In the genomic region with DNA sequence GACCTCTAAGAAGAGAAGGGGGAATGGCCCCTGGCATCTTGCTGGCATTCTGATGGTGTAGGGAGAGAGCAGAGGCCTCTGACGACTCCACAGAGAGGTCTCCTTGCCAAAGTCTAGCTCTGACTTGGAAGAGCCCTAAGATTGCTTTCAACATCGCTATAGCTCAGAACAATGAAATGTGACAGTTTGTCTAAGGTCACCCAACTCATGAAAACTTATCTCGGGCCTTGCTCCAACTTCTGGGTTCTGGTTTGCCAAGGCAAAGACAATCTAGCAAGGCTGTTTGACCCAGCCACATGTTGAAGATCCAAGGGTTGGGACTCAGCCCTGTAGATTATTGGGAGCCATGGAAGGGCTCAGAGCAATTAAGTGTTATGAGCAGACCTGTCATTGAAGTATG, we compare ENCODE assay signal across 12 mouse cellular contexts. TPM values are rescaled to one million over a fixed set of nuclear protein-coding genes. Genes with fewer than 3 reads are reported as not detected.
DNase-seq lines count a peak whose midpoint lies in the region; ATAC-seq and TF ChIP-seq lines count a peak whose summit lies in the region.
"Had no signal": no experiment of that assay in that cellular context is flagged by ENCODE, and none has a peak within 500 bp of the region (broad histone marks: within the 10 kb centered on the region; RNA-seq: fewer than 3 reads in every experiment).

No protein-coding gene starts in this region.

- no peak overlapping the region for H3K9ac ChIP-seq in forebrain, embryonic 16.5 days (replicated peaks; ENCODE audit: low read depth, low read length)
- no peak overlapping the region for H3K9ac ChIP-seq in intestine, embryonic 15.5 days
- H3K9ac ChIP-seq in intestine, embryonic 16.5 days (ENCODE audit: low read depth, low read length) = no peak overlapping the region
- H3K9ac ChIP-seq in midbrain, embryonic 12.5 days (replicated peaks) = no peak overlapping the region; the same call in 1 of the 2 replicates
- no peak overlapping the region for H3K9ac ChIP-seq in midbrain, postnatal 0 days (replicated peaks; ENCODE audit: low read length, poor library complexity, severe bottlenecking)
- H3K9ac ChIP-seq: liver, embryonic 12.5 days had no signal

- no peaks in the 10 kb centered on the region for H3K9me3 ChIP-seq in forebrain, embryonic 10.5 days
- no peaks in the 10 kb centered on the region for H3K9me3 ChIP-seq in forebrain, embryonic 16.5 days (ENCODE audit: control insufficient read depth, low read length)
- H3K9me3 ChIP-seq in intestine, embryonic 15.5 days = no peaks in the 10 kb centered on the region
- no peaks in the 10 kb centered on the region for H3K9me3 ChIP-seq in intestine, embryonic 16.5 days (ENCODE audit: control insufficient read depth, low read length)
- no peaks in the 10 kb centered on the region for H3K9me3 ChIP-seq in midbrain, embryonic 12.5 days
- no peaks in the 10 kb centered on the region for H3K9me3 ChIP-seq in midbrain, postnatal 0 days (ENCODE audit: low read length)
- H3K9me3 ChIP-seq: liver, embryonic 12.5 days had no signal

- peak overlapping the region; percentile 66 for H3K4me3 ChIP-seq in forebrain, embryonic 10.5 days
- H3K4me3 ChIP-seq in forebrain, embryonic 16.5 days (replicated peaks; ENCODE audit: low read length) = no peak overlapping the region
- no peak overlapping the region for H3K4me3 ChIP-seq in intestine, embryonic 15.5 days (replicated peaks)
- no peak overlapping the region for H3K4me3 ChIP-seq in intestine, embryonic 16.5 days (ENCODE audit: low read length)
- H3K4me3 ChIP-seq in midbrain, embryonic 12.5 days = peak overlapping the region; percentile 69; the same call in 1 of the 2 replicates
- no peak overlapping the region for H3K4me3 ChIP-seq in midbrain, postnatal 0 days (ENCODE audit: low read depth, low read length)
- H3K4me3 ChIP-seq in myocyte = peak overlapping the region; percentile 91
- H3K4me3 ChIP-seq: liver, embryonic 12.5 days had no signal

- no peak for TF ChIP-seq POLR2A in myocyte (IDR thresholded peaks at IDR 0.05; ENCODE audit: insufficient read length, low read depth)

- H3K4me1 ChIP-seq in forebrain, embryonic 10.5 days = peaks cover 70% of the 10 kb centered on the region
- H3K4me1 ChIP-seq in forebrain, embryonic 16.5 days (replicated peaks; ENCODE audit: control insufficient read depth, insufficient read depth, low read length) = peaks cover 28% of the 10 kb centered on the region
- H3K4me1 ChIP-seq in intestine, embryonic 15.5 days (replicated peaks) = peaks cover 25% of the 10 kb centered on the region
- H3K4me1 ChIP-seq in intestine, embryonic 16.5 days (ENCODE audit: control insufficient read depth, insufficient read depth, low read length) = peaks cover 21% of the 10 kb centered on the region
- H3K4me1 ChIP-seq in midbrain, embryonic 12.5 days = peaks cover 46% of the 10 kb centered on the region
- peaks cover 15% of the 10 kb centered on the region; the same call in 1 of the 2 replicates for H3K4me1 ChIP-seq in midbrain, postnatal 0 days (ENCODE audit: insufficient read depth, low read length)

- 93% methylated on average over 3 of the region's 3 CpGs for WGBS in forebrain, embryonic 10.5 days
- 81% methylated on average over 3 of the region's 3 CpGs for WGBS in forebrain, embryonic 16.5 days
- 81% methylated on average over 3 of the region's 3 CpGs for WGBS in intestine, embryonic 15.5 days
- 80% methylated on average over 3 of the region's 3 CpGs for WGBS in intestine, embryonic 16.5 days
- WGBS in midbrain, embryonic 12.5 days = 88% methylated on average over 3 of the region's 3 CpGs
- 81% methylated on average over 3 of the region's 3 CpGs for WGBS in midbrain, postnatal 0 days

- H3K4me2 ChIP-seq in forebrain, embryonic 16.5 days (ENCODE audit: low read length) = no peak overlapping the region
- peak overlapping the region; percentile 91 for H3K4me2 ChIP-seq in intestine, embryonic 15.5 days (replicated peaks)
- H3K4me2 ChIP-seq in intestine, embryonic 16.5 days (ENCODE audit: low read depth, low read length) = no peak overlapping the region
- H3K4me2 ChIP-seq in midbrain, embryonic 12.5 days (replicated peaks) = peak overlapping the region; percentile 79
- no peak overlapping the region for H3K4me2 ChIP-seq in midbrain, postnatal 0 days (ENCODE audit: low read depth, low read length, poor library complexity, severe bottlenecking)
- H3K4me2 ChIP-seq in myocyte (ENCODE audit: low read depth) = peak overlapping the region; percentile 89

- no peak for TF ChIP-seq CTCF in midbrain, postnatal 0 days (IDR thresholded peaks at IDR 0.05)

- peaks cover 14% of the 10 kb centered on the region for H3K27me3 ChIP-seq in forebrain, embryonic 10.5 days (ENCODE audit: poor library complexity, severe bottlenecking)
- 0 out of 2 replicates have a peak, but pooled peaks cover under 1% of the 10 kb centered on the region for H3K27me3 ChIP-seq in forebrain, embryonic 16.5 days (replicated peaks; ENCODE audit: control insufficient read depth, insufficient read depth, low read length)
- H3K27me3 ChIP-seq in intestine, embryonic 15.5 days (replicated peaks) = 0 out of 2 replicates have a peak, but pooled peaks cover 5% of the 10 kb centered on the region
- H3K27me3 ChIP-seq in intestine, embryonic 16.5 days (replicated peaks; ENCODE audit: control insufficient read depth, insufficient read depth, low read length) = no peaks in the 10 kb centered on the region
- H3K27me3 ChIP-seq in midbrain, embryonic 12.5 days = peaks cover 9% of the 10 kb centered on the region
- H3K27me3 ChIP-seq in midbrain, postnatal 0 days (ENCODE audit: insufficient read depth, low read length) = no peaks in the 10 kb centered on the region
- H3K27me3 ChIP-seq in myocyte (ENCODE audit: control insufficient read depth, insufficient read depth, insufficient read length) = no peaks in the 10 kb centered on the region

- H3K79me2 ChIP-seq in myocyte (ENCODE audit: control insufficient read depth, insufficient read depth) = peaks cover 26% of the 10 kb centered on the region

- ATAC-seq in forebrain, embryonic 16.5 days = no peak
- ATAC-seq in intestine, embryonic 15.5 days = no peak
- ATAC-seq in intestine, embryonic 16.5 days = no peak
- ATAC-seq in midbrain, embryonic 12.5 days (ENCODE audit: low FRiP score, low read depth) = no peak
- no peak for ATAC-seq in midbrain, postnatal 0 days (ENCODE audit: low FRiP score)
- ATAC-seq: liver, embryonic 12.5 days had no signal

- no peak overlapping the region for H3ac ChIP-seq in myocyte (ENCODE audit: control insufficient read depth, insufficient read length)

- no peak for DNase-seq in forebrain, embryonic 10.5 days (ENCODE audit: extremely low spot score, low spot score)
- no peak for DNase-seq in midbrain, postnatal 0 days (ENCODE audit: low spot score)
- DNase-seq in testis, postnatal 10 days (ENCODE audit: low spot score) = no peak
- DNase-seq: gastrocnemius, postnatal 14 days; kidney, adult 2 months had no signal

- no peak overlapping the region for H3K27ac ChIP-seq in forebrain, embryonic 10.5 days
- H3K27ac ChIP-seq in forebrain, embryonic 16.5 days (ENCODE audit: low read length) = no peak overlapping the region
- no peak overlapping the region for H3K27ac ChIP-seq in intestine, embryonic 15.5 days
- no peak overlapping the region for H3K27ac ChIP-seq in intestine, embryonic 16.5 days (ENCODE audit: low read length)
- no peak overlapping the region for H3K27ac ChIP-seq in midbrain, embryonic 12.5 days (replicated peaks)
- H3K27ac ChIP-seq in midbrain, postnatal 0 days (ENCODE audit: low read depth, low read length) = no peak overlapping the region
- H3K27ac ChIP-seq: liver, embryonic 12.5 days had no signal

- H3K36me3 ChIP-seq in forebrain, embryonic 10.5 days (replicated peaks) = peaks cover 52% of the 10 kb centered on the region
- no peaks in the 10 kb centered on the region for H3K36me3 ChIP-seq in forebrain, embryonic 16.5 days (ENCODE audit: control insufficient read depth, insufficient read depth)
- H3K36me3 ChIP-seq in intestine, embryonic 15.5 days = peaks cover 13% of the 10 kb centered on the region; the same call in 1 of the 2 replicates
- H3K36me3 ChIP-seq in intestine, embryonic 16.5 days (ENCODE audit: control insufficient read depth, insufficient read depth, low read length) = no peaks in the 10 kb centered on the region
- H3K36me3 ChIP-seq in midbrain, embryonic 12.5 days = peaks cover 39% of the 10 kb centered on the region
- H3K36me3 ChIP-seq in midbrain, postnatal 0 days (ENCODE audit: insufficient read depth, low read length) = 0 out of 2 replicates have a peak, but pooled peaks cover 3% of the 10 kb centered on the region
- peaks cover 19% of the 10 kb centered on the region for H3K36me3 ChIP-seq in myocyte (ENCODE audit: control insufficient read depth, insufficient read depth)

TF ChIP-seq in myocyte, 11 proteins besides CTCF, POLR2A, EP300 and RAD21 (continues in another document):
- TF ChIP-seq SRF (IDR thresholded peaks at IDR 0.05; ENCODE audit: control insufficient read depth, insufficient read length, low read depth) (no peak), E2F4 (IDR thresholded peaks at IDR 0.05; ENCODE audit: insufficient read depth) (no peak), REST (IDR thresholded peaks at IDR 0.05; ENCODE audit: insufficient read depth, insufficient read length) (no peak), TCF3 (IDR thresholded peaks at IDR 0.05; ENCODE audit: insufficient read length, low read depth) (no peak)

RNA-seq across cellular contexts. Expression of a gene that starts 2.4 kb away (rescaled TPM):
- 265 and 279 TPM in 2 replicates for polyA plus RNA-seq in forebrain, embryonic 10.5 days (2016; fragmentation: Nextera tagmentation; extraction: Ambion mirVana)
- polyA plus RNA-seq in forebrain, embryonic 16.5 days (2015; fragmentation: Nextera tagmentation; extraction: Ambion mirVana) = 64.1 and 80.3 TPM in 2 replicates
- polyA plus RNA-seq in intestine, embryonic 15.5 days (2015; fragmentation: Nextera tagmentation; extraction: Ambion mirVana) = 75.4 and 81.8 TPM in 2 replicates
- polyA plus RNA-seq in intestine, embryonic 16.5 days (2015; fragmentation: Nextera tagmentation; extraction: Ambion mirVana) = 61.4 and 76.9 TPM in 2 replicates
- polyA plus RNA-seq in midbrain, embryonic 12.5 days (2016; fragmentation: Nextera tagmentation; extraction: Ambion mirVana) = 158 and 166 TPM in 2 replicates
- total RNA-seq in midbrain, postnatal 0 days (2014; rRNA removed) = 10.2 and 10.9 TPM in 2 replicates
- polyA plus RNA-seq in midbrain, postnatal 0 days (2015; fragmentation: Nextera tagmentation; extraction: Ambion mirVana) = 11.5 and 13.0 TPM in 2 replicates
- polyA plus RNA-seq in myocyte (2012; fragmentation: generic; extraction: Trizol) = 77.9 TPM

RNA-seq across cellular contexts. Expression of a gene that starts 6.9 kb away (rescaled TPM):
- 0.64 and 0.66 TPM in 2 replicates for polyA plus RNA-seq in forebrain, embryonic 10.5 days (2016; fragmentation: Nextera tagmentation; extraction: Ambion mirVana)
- 0.11 and 0.27 TPM in 2 replicates for polyA plus RNA-seq in forebrain, embryonic 16.5 days (2015; fragmentation: Nextera tagmentation; extraction: Ambion mirVana)
- 0.19 and 0.34 TPM in 2 replicates for polyA plus RNA-seq in intestine, embryonic 15.5 days (2015; fragmentation: Nextera tagmentation; extraction: Ambion mirVana)
- polyA plus RNA-seq in intestine, embryonic 16.5 days (2015; fragmentation: Nextera tagmentation; extraction: Ambion mirVana) = 0.29 TPM in 2 replicates
- polyA plus RNA-seq in midbrain, embryonic 12.5 days (2016; fragmentation: Nextera tagmentation; extraction: Ambion mirVana) = 0.54 and 0.57 TPM in 2 replicates
- total RNA-seq in midbrain, postnatal 0 days (2014; rRNA removed) = 0.47 and 0.55 TPM in 2 replicates
- 0.50 and 0.51 TPM in 2 replicates for polyA plus RNA-seq in midbrain, postnatal 0 days (2015; fragmentation: Nextera tagmentation; extraction: Ambion mirVana)
- polyA plus RNA-seq in myocyte (2012; fragmentation: generic; extraction: Trizol) = 0.38 TPM
- total RNA-seq: layer of hippocampus, postnatal 10 days had no signal
- polyA plus RNA-seq: kidney, adult 2 months had no signal

Comparison
In these comparisons a context has a peak if more than half of its experiments do, and no peak if none do; other contexts are left out.
1. H3K4me3 ChIP-seq: peak in forebrain, embryonic 10.5 days (single experiment), midbrain, embryonic 12.5 days (single experiment) and myocyte (single experiment); none in forebrain, embryonic 16.5 days (single experiment), intestine, embryonic 15.5 days (single experiment), intestine, embryonic 16.5 days (single experiment) and midbrain, postnatal 0 days (single experiment).
2. H3K4me2 ChIP-seq: peak in intestine, embryonic 15.5 days (single experiment), midbrain, embryonic 12.5 days (single experiment) and myocyte (single experiment); none in forebrain, embryonic 16.5 days (single experiment), intestine, embryonic 16.5 days (single experiment) and midbrain, postnatal 0 days (single experiment).